Mouse (Mus musculus): ENCODE results near the gene Rassf1. TPM values are rescaled to one million over a fixed set of nuclear protein-coding genes. Genes with fewer than 3 reads are reported as not detected.
"Not testable (repeated sequence)": the region's sequence is repeated elsewhere in the genome, so short reads cannot be mapped to it uniquely, and the experiment has no call there.

Gene Rassf1
- polyA plus RNA-seq, 1 experiment: 63.4 TPM

DNA sequence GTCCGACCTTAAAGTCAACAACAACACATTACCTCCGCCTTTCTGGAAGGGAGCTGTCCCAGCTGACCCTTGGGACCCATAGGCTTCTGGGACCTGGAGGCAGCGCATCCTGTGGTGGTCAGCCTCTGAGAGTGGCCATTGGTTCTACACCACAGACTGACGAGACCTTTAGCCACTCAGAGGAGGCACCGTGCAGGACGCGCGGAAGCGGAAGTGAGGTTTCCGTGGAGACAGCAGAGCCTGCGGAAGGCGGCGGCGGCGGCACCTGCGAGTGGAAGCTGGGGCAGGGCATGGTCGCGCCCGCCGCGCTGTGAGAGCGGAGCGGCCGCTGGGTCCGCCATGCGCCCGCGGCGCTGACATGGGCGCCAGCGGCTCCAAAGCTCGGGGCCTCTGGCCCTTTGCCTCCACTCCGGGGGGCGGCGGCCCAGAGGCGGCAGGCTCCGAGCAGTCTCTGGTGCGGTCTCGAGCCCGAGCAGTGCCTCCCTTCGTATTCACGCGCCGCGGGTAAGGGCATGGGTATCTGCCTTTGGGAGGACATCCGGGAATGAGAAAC is 11.8 kb downstream of the Rassf1 start, which contains the start of gene Tusc2:
Gene Tusc2, plus strand, starts transcription at position 227 of the 553 bp plus-strand sequence.
- H3K4me1 ChIP-seq (ENCODE audit: control insufficient read depth, insufficient read depth, low read length): peaks cover 16% of the 10 kb centered on the region

GRCm38 (mm10) chr9:107565556-107565955 is 14.2 kb downstream of the Rassf1 start:
- not testable (repeated sequence) for H3K27me3 ChIP-seq (ENCODE audit: control insufficient read depth, insufficient read depth, low read length); H3K4me3 ChIP-seq (ENCODE audit: control insufficient read depth, low read depth, low read length); H3K36me3 ChIP-seq (ENCODE audit: control insufficient read depth, insufficient read depth, low read length); H3K27ac ChIP-seq (ENCODE audit: control insufficient read depth, insufficient read depth, low read depth, low read length)
- peaks cover 30% of the 10 kb centered on the region for H3K4me1 ChIP-seq (ENCODE audit: control insufficient read depth, insufficient read depth, low read length)

More for the DNA sequence above, 11.8 kb downstream of the Rassf1 start, which contains the start of gene Tusc2:
- no peaks in the 10 kb centered on the region; the same call in 1 of the 2 replicates for H3K36me3 ChIP-seq (ENCODE audit: control insufficient read depth, insufficient read depth, low read length)
- TF ChIP-seq CTCF (IDR thresholded peaks at IDR 0.05; ENCODE audit: control insufficient read depth, insufficient read depth, insufficient replicate concordance, low read depth, low read length): no peak
- TF ChIP-seq POLR2A (IDR thresholded peaks at IDR 0.05; ENCODE audit: control insufficient read depth, low read depth, low read length): peak; percentile 79
- peak within 1 kb of the TSS; percentile 58 for H3K27ac ChIP-seq (ENCODE audit: control insufficient read depth, insufficient read depth, low read depth, low read length)
- peak within 1 kb of the TSS; percentile 91 for H3K4me3 ChIP-seq (ENCODE audit: control insufficient read depth, low read depth, low read length)
- no peaks in the 10 kb centered on the region for H3K27me3 ChIP-seq (ENCODE audit: control insufficient read depth, insufficient read depth, low read length)

- H3K36me3 ChIP-seq (ENCODE audit: control insufficient read depth, insufficient read depth, low read length): no peaks in the 10 kb centered on the region; the same call in 1 of the 2 replicates
- peaks cover 30% of the 10 kb centered on the region for H3K4me1 ChIP-seq (ENCODE audit: control insufficient read depth, insufficient read depth, low read length)
- no peak overlapping the region for H3K27ac ChIP-seq (ENCODE audit: control insufficient read depth, insufficient read depth, low read depth, low read length)
- TF ChIP-seq CTCF (IDR thresholded peaks at IDR 0.05; ENCODE audit: control insufficient read depth, insufficient read depth, insufficient replicate concordance, low read depth, low read length) (peak; percentile 82; the same call in 1 of the 2 replicates), POLR2A (IDR thresholded peaks at IDR 0.05; ENCODE audit: control insufficient read depth, low read depth, low read length) (no peak)
- no peaks in the 10 kb centered on the region for H3K27me3 ChIP-seq (ENCODE audit: control insufficient read depth, insufficient read depth, low read length)
- H3K4me3 ChIP-seq (ENCODE audit: control insufficient read depth, low read depth, low read length): no peak overlapping the region
These were observed 14.8 kb downstream of the Rassf1 start for GRCm38 (mm10) chr9:107566041-107566709.

GRCm38 (mm10) chr9:107566855-107567254 is 15.5 kb downstream of the Rassf1 start:
- no peaks in the 10 kb centered on the region for H3K27me3 ChIP-seq (ENCODE audit: control insufficient read depth, insufficient read depth, low read length)
- TF ChIP-seq POLR2A (IDR thresholded peaks at IDR 0.05; ENCODE audit: control insufficient read depth, low read depth, low read length) (no peak), CTCF (IDR thresholded peaks at IDR 0.05; ENCODE audit: control insufficient read depth, insufficient read depth, insufficient replicate concordance, low read depth, low read length) (no peak)
- H3K36me3 ChIP-seq (ENCODE audit: control insufficient read depth, insufficient read depth, low read length): no peaks in the 10 kb centered on the region
- no peak overlapping the region for H3K27ac ChIP-seq (ENCODE audit: control insufficient read depth, insufficient read depth, low read depth, low read length)
- peaks cover 30% of the 10 kb centered on the region for H3K4me1 ChIP-seq (ENCODE audit: control insufficient read depth, insufficient read depth, low read length)
- H3K4me3 ChIP-seq (ENCODE audit: control insufficient read depth, low read depth, low read length): no peak overlapping the region

DNA sequence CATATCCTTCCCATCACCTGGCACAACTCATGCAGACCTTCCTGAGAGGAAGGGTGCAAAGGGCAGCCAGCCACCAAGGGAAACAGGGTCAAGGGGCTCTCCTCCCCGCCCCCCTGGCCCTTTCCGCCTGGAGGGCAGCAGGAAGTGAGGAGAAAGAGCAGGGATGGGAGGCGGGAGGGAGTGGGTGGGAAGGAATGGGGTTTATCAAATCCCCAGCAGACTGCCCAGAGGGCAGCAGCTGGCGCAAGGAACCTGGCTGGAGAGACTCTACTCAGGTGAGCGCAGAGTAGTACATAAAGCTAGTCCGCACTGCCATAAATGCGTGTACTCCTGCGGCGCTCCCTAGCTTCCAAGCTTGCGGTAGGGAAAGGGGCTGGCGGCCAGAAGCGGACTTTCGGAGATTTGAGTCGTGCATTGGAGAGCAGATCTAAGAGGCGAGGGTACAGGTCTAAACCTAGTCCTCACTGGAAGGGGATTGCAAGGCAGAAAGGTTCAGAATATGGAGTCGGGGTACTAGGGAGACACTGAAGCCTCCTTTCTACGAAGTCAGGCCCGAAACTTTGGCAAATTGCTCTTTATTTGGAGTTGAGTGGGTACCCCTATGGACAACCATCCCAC is 16.5 kb downstream of the Rassf1 start, which contains the start of gene Hyal2:
Gene Hyal2, plus strand, starts transcription at position 244 of the 618 bp plus-strand sequence.
- Histone ChIP-seq H3K27me3 (ENCODE audit: control insufficient read depth, insufficient read depth, low read length) (no peaks in the 10 kb centered on the region), H3K27ac (ENCODE audit: control insufficient read depth, insufficient read depth, low read depth, low read length) (peak within 1 kb of the TSS; percentile 91), H3K4me1 (ENCODE audit: control insufficient read depth, insufficient read depth, low read length) (peaks cover 28% of the 10 kb centered on the region), H3K36me3 (ENCODE audit: control insufficient read depth, insufficient read depth, low read length) (no peaks in the 10 kb centered on the region), H3K4me3 (ENCODE audit: control insufficient read depth, low read depth, low read length) (peak within 1 kb of the TSS; percentile 93)
- TF ChIP-seq CTCF (IDR thresholded peaks at IDR 0.05; ENCODE audit: control insufficient read depth, insufficient read depth, insufficient replicate concordance, low read depth, low read length) (no peak), POLR2A (IDR thresholded peaks at IDR 0.05; ENCODE audit: control insufficient read depth, low read depth, low read length) (no peak)

DNA sequence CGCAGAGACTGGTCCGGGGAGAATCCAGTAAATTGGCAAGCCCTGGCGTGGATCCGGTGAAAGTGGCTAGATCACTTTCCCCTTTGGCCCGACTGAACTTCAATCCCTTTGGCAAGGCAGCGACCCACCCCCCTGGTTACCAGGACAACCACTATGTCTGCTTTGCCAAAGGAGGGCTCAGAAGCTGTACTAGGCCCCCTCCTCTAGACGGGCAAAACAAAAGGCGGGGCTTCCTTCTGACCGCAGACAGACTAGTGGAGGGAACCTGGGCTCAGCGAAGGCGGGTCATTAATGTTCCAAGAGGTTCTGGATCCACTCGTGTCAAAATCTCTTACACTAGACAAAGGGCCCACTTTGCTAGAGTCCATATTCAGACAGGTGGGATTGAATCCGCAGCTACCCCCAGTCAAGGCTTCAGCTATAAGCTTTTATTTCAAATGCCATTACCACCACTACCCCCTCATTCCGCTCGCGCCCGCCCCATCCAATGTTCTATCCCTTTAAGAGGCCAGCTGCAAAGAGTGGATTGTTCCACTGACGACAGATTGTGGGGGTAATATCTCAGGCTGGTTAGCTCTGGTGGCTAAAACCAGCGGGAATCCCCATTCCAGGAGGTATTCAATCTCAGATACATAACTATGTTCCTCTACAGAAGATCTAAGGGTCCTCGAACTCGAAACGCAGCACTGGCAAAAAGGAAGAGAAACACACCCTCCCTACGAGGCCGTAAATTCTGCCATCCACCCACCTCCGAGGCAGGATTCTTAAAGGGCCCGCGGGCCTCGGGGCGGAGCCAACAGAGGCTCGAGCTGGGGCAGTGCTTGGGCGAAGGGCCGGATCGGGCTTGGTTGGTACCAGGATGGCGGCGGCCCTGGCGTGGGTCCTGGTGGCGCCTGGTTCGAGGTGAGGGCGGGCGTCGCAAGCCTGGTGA is 17.2 kb downstream of the Rassf1 start:
- Histone ChIP-seq H3K27ac (ENCODE audit: control insufficient read depth, insufficient read depth, low read depth, low read length) (peak overlapping the region; percentile 91), H3K4me3 (ENCODE audit: control insufficient read depth, low read depth, low read length) (peak overlapping the region; percentile 93), H3K4me1 (ENCODE audit: control insufficient read depth, insufficient read depth, low read length) (peaks cover 28% of the 10 kb centered on the region), H3K27me3 (ENCODE audit: control insufficient read depth, insufficient read depth, low read length) (no peaks in the 10 kb centered on the region), H3K36me3 (ENCODE audit: control insufficient read depth, insufficient read depth, low read length) (no peaks in the 10 kb centered on the region)
- TF ChIP-seq POLR2A (IDR thresholded peaks at IDR 0.05; ENCODE audit: control insufficient read depth, low read depth, low read length): 0 out of 2 replicates have a peak, but pooled peaks have one; percentile 21
- no peak for TF ChIP-seq CTCF (IDR thresholded peaks at IDR 0.05; ENCODE audit: control insufficient read depth, insufficient read depth, insufficient replicate concordance, low read depth, low read length)

Data from testis, adult 2 months (tissue).